Mouse (Mus musculus): ENCODE measurements around the gene Tmem121.

DNA sequence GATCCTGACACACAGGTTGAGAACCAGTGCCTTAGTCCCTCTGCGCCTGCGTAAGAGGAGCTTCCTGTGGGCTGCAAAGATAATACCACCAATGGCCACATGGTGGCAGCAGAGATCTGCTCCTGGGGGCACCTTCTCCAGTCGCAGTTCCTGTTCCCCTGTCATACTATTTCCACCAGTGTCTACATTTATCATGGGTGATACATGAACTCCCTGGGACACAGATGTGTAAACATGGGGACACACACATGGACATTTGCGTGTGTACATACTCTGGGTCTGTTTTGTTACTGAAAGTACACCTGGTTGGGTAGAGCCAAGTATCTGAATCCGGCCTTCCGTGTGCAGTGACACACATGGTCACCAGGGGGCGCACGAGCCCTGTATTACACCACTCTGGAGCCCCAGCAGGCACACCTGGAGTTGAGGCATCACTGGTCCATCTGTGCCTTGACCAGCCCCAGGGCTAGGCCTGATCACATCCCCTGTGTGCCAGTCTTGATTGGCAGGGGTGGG, 36.4 kb downstream of the Tmem121 start:
- TF ChIP-seq CTCF (IDR thresholded peaks at IDR 0.05) (peak; percentile 80), EP300 (IDR thresholded peaks at IDR 0.05) (no peak)
